Mouse (Mus musculus) midbrain, embryonic 10.5 days (tissue): Measurements from ENCODE around the gene Sh3tc1. TPM values are rescaled to one million over a fixed set of nuclear protein-coding genes. Genes with fewer than 3 reads are reported as not detected.
A peak's percentile ranks its signal among the peaks of the same experiment; 100 is the strongest.

Experiments
- DNase-seq: peaks from one replicate; pipeline ENCODE4 v3.0.0-alpha.2; 2017; ENCODE audit warnings: low spot score
- H3K27ac ChIP-seq: fragments of 300-500 bp; sonication (generic); replicated peaks from 2 replicates; pipeline ENCODE4 v1.5.1; 2016; ENCODE audit warnings: mild to moderate bottlenecking
- H3K27me3 ChIP-seq: fragments of 300-500 bp; sonication (generic); 2 replicates; pipeline ENCODE4 v1.6.1; 2016; ENCODE audit warnings: low read depth, mild to moderate bottlenecking; ENCODE audit not compliant: poor library complexity, severe bottlenecking
- H3K36me3 ChIP-seq: fragments of 300-500 bp; sonication (generic); 2 replicates; pipeline ENCODE4 v1.6.1; 2016; ENCODE audit warnings: mild to moderate bottlenecking, moderate library complexity
- H3K4me1 ChIP-seq: fragments of 300-500 bp; sonication (generic); 2 replicates; pipeline ENCODE4 v1.6.1; 2016
- H3K4me3 ChIP-seq: fragments of 300-500 bp; sonication (generic); 2 replicates; pipeline ENCODE4 v1.5.1; 2016; ENCODE audit warnings: mild to moderate bottlenecking, moderate library complexity
- H3K9me3 ChIP-seq: fragments of 300-500 bp; sonication (generic); replicated peaks from 2 replicates; pipeline ENCODE4 v1.6.1; 2016; ENCODE audit warnings: mild to moderate bottlenecking
- WGBS: fragments of 180-500 bp; shearing (Covaris S2); methylation state at CpG from one replicate; pipeline ENCODE4 v1.1.7; 2016; 5-methylcytosine and 5-hydroxymethylcytosine counted together
- polyA plus RNA-seq: library from polyadenylated mRNA; unstranded; fragments of >200 nt; fragmentation: Nextera tagmentation; extraction: Ambion mirVana; gene quantifications from 2 replicates; pipeline ENCODE4 v1.2.1, GENCODE M21; 2016

Sh3tc1 gene
- polyA plus RNA-seq, 1 experiment from 2014 or later: 3.8 TPM

DNA sequence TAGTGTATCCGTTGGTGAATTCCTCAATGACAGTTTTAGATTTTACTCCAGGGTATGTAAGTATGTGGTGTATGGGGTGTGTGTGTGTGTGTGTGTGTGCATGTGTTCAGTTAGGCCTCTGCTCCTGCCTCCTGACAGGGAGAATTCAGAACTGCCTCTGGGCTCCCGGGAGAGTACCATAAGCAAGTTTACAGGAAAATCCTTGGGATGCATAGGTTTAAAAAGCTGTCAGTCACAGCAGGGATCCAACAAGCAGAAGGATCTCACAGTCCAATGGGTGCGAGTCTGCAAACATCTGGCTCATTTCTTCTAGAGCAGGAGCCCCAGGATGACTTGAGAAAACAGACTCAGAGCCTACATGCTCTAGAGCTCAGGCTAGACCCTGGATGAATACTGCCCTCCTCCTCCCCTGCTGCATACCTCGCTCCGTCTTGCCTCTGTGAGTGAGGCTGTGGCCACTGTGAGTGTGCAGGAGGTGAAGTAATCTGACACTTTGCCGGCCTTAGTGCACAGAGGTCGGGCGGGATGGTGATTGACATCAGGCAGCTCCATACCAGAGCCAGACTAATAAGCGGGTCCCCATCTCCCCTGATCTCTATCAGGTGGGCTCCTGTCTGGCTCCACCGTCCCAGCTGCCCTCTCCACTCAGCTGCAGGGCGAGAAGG lies 69.9 kb downstream of the Sh3tc1 start:
- Histone ChIP-seq H3K9me3 (no peaks in the 10 kb centered on the region), H3K4me3 (no peak overlapping the region), H3K4me1 (peaks cover 38% of the 10 kb centered on the region), H3K27ac (0 out of 2 replicates have a peak overlapping the region, but pooled peaks have one; percentile 64), H3K36me3 (no peaks in the 10 kb centered on the region), H3K27me3 (no peaks in the 10 kb centered on the region)
- 36% methylated on average over 11 of the region's 11 CpGs for WGBS
- peak; percentile 39 for DNase-seq

GRCm38 (mm10) chr5:35666152-35666551 lies 73.6 kb downstream of the Sh3tc1 start:
- Histone ChIP-seq H3K4me1 (peaks cover 18% of the 10 kb centered on the region), H3K4me3 (no peak overlapping the region), H3K27me3 (no peaks in the 10 kb centered on the region), H3K27ac (0 out of 2 replicates have a peak overlapping the region, but pooled peaks have one; percentile 23), H3K36me3 (no peaks in the 10 kb centered on the region), H3K9me3 (no peaks in the 10 kb centered on the region)
- no peak for DNase-seq
- WGBS: 91% methylated on average over 7 of the region's 7 CpGs

DNA sequence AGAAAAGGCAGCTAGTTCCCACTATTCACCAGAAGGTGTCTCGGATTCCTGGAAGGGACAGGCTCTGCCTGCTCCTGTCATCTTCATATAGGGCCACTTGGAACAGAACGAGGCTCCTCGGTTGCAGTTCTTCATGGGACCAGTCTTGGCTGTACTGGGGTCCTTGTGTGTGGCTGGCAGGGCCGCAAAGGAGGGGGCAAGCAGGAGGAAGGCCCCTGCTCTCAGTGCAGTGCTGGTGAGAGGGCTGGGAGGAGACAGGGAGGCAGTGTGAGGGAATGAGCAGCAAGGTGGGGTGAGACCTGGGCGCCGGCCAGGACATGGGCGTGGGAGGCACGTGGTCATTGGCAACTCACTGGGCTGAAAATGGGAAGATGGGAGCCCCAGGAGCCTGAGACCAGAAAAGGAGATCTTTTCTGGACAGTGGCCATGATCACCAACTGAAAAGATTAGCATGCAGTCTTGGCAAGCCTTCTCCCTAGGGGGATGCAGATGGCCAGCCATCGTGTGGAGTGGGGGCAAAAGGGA lies 77.7 kb downstream of the Sh3tc1 start:
- no peaks in the 10 kb centered on the region for H3K4me1 ChIP-seq
- no peak overlapping the region for H3K27ac ChIP-seq
- H3K4me3 ChIP-seq: no peak overlapping the region
- no peak for DNase-seq
- H3K36me3 ChIP-seq: no peaks in the 10 kb centered on the region
- no peaks in the 10 kb centered on the region for H3K27me3 ChIP-seq
- 87% methylated on average over 9 of the region's 9 CpGs for WGBS
- no peaks in the 10 kb centered on the region for H3K9me3 ChIP-seq

DNA sequence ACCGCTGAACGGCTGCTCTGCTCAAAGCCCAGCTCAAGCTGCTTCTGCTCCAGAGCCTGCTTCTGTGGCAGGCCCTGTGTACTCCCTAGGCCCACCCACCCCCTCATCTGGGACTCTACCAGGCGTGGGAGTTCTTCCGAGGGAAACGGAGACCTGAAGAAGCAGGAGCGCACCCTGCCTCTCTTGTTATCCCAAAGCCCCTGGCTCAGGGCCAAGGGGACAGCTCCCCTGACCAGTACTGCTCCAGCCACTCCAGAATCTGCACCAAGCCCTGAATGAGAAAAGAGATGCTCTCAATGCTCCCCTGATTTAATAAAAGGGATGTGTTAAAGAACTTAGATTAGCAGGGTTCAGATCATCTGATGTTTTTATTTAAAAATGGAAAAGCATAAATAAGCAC lies 78.6 kb downstream of the Sh3tc1 start:
- Histone ChIP-seq H3K4me1 (no peaks in the 10 kb centered on the region), H3K27ac (no peak overlapping the region), H3K36me3 (no peaks in the 10 kb centered on the region), H3K4me3 (no peak overlapping the region), H3K9me3 (no peaks in the 10 kb centered on the region), H3K27me3 (no peaks in the 10 kb centered on the region)
- no peak for DNase-seq
- 89% methylated on average over 6 of the region's 6 CpGs for WGBS

DNA sequence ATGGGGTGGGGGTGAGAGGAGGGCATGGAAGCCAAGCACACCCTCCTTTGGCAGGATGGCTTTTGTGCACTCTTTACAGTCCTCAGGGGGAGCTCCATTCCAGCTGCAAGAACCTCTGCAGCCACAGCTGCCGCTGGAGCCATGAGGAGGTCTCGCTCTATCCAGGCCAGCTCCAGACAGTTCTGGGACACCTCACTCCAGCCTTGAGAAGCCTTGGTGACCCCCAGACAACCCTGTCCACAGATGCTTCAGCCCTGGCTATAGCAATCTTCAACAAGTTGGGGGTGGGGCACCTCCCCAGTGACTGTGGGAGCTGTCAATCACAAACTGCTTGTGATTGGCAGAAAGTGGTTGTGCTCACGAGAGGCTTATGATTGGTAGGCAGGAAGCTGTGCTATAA lies 80.3 kb downstream of the Sh3tc1 start:
- no peak overlapping the region for H3K4me3 ChIP-seq
- no peak for DNase-seq
- no peaks in the 10 kb centered on the region for H3K4me1 ChIP-seq
- H3K36me3 ChIP-seq: no peaks in the 10 kb centered on the region
- no peaks in the 10 kb centered on the region for H3K27me3 ChIP-seq
- no peak overlapping the region for H3K27ac ChIP-seq
- WGBS: 73% methylated on average over 3 of the region's 3 CpGs
- H3K9me3 ChIP-seq: no peaks in the 10 kb centered on the region

- Histone ChIP-seq H3K36me3 (no peaks in the 10 kb centered on the region), H3K27me3 (no peaks in the 10 kb centered on the region), H3K27ac (no peak overlapping the region), H3K4me1 (no peaks in the 10 kb centered on the region), H3K9me3 (no peaks in the 10 kb centered on the region), H3K4me3 (no peak overlapping the region)
- 89% methylated on average over 10 of the region's 10 CpGs for WGBS
- no peak for DNase-seq
Observed at GRCm38 (mm10) chr5:35655753-35656485, 83.9 kb downstream of the Sh3tc1 start.

GRCm38 (mm10) chr5:35653743-35654395 lies 85.9 kb downstream of the Sh3tc1 start:
- Histone ChIP-seq H3K27ac (no peak overlapping the region), H3K27me3 (no peaks in the 10 kb centered on the region), H3K36me3 (no peaks in the 10 kb centered on the region), H3K4me1 (no peaks in the 10 kb centered on the region), H3K9me3 (no peaks in the 10 kb centered on the region), H3K4me3 (no peak overlapping the region)
- 82% methylated on average over 9 of the region's 9 CpGs for WGBS
- no peak for DNase-seq

GRCm38 (mm10) chr5:35652872-35653271 lies 86.9 kb downstream of the Sh3tc1 start:
- Histone ChIP-seq H3K27ac (no peak overlapping the region), H3K36me3 (no peaks in the 10 kb centered on the region), H3K4me3 (no peak overlapping the region), H3K27me3 (no peaks in the 10 kb centered on the region), H3K9me3 (no peaks in the 10 kb centered on the region), H3K4me1 (no peaks in the 10 kb centered on the region)
- 86% methylated on average over 13 of the region's 13 CpGs for WGBS
- DNase-seq: no peak

GRCm38 (mm10) chr5:35652319-35652718 lies 87.5 kb downstream of the Sh3tc1 start:
- H3K9me3 ChIP-seq: no peaks in the 10 kb centered on the region
- WGBS: 85% methylated on average over 3 of the region's 3 CpGs
- DNase-seq: no peak
- H3K4me3 ChIP-seq: no peak overlapping the region
- H3K36me3 ChIP-seq: no peaks in the 10 kb centered on the region
- no peaks in the 10 kb centered on the region for H3K27me3 ChIP-seq
- no peaks in the 10 kb centered on the region for H3K4me1 ChIP-seq
- H3K27ac ChIP-seq: no peak overlapping the region

- Histone ChIP-seq H3K36me3 (no peaks in the 10 kb centered on the region), H3K4me1 (peaks cover 7% of the 10 kb centered on the region), H3K27ac (no peak overlapping the region), H3K9me3 (no peaks in the 10 kb centered on the region), H3K4me3 (no peak overlapping the region), H3K27me3 (no peaks in the 10 kb centered on the region)
- no peak for DNase-seq
- WGBS: 68% methylated on average over 2 of the region's 2 CpGs
Observed at GRCm38 (mm10) chr5:35648230-35648629, 91.6 kb downstream of the Sh3tc1 start.

GRCm38 (mm10) chr5:35647562-35647961 lies 92.2 kb downstream of the Sh3tc1 start:
- no peaks in the 10 kb centered on the region for H3K36me3 ChIP-seq
- peaks cover 7% of the 10 kb centered on the region for H3K4me1 ChIP-seq
- no peaks in the 10 kb centered on the region for H3K9me3 ChIP-seq
- DNase-seq: no peak
- H3K4me3 ChIP-seq: no peak overlapping the region
- WGBS: 83% methylated on average over 4 of the region's 4 CpGs
- no peak overlapping the region for H3K27ac ChIP-seq
- H3K27me3 ChIP-seq: no peaks in the 10 kb centered on the region
